In genomic region chr6:4405301-4405700, GRCm38 (mm10) we compare ENCODE assay signal across 26 mouse cellular contexts.
"Had no signal": no experiment of that assay in that cellular context is flagged by ENCODE, and none has a peak within 500 bp of the region (broad histone marks: within the 10 kb centered on the region; RNA-seq: fewer than 3 reads in every experiment).

No protein-coding gene starts in this region.

- ATAC-seq: hindbrain, postnatal 0 days; intestine, embryonic 16.5 days had no signal

- H3K27me3 ChIP-seq: heart, embryonic 13.5 days; heart, embryonic 15.5 days; hindbrain, embryonic 13.5 days; hindbrain, embryonic 15.5 days; kidney, embryonic 15.5 days; limb, embryonic 12.5 days; liver, embryonic 13.5 days; liver, embryonic 15.5 days had no signal

- H3K4me3 ChIP-seq: heart, adult 2 months; heart, embryonic 13.5 days; heart, embryonic 15.5 days; hindbrain, embryonic 13.5 days; hindbrain, embryonic 15.5 days; kidney, embryonic 15.5 days; left cerebral cortex, adult 2 months; limb, embryonic 10.5 days; limb, embryonic 12.5 days; liver, embryonic 13.5 days; liver, embryonic 15.5 days had no signal

- H3K9me3 ChIP-seq: heart, embryonic 13.5 days; heart, embryonic 15.5 days; hindbrain, embryonic 13.5 days; hindbrain, embryonic 15.5 days; kidney, embryonic 15.5 days; limb, embryonic 10.5 days; limb, embryonic 12.5 days; liver, embryonic 13.5 days; liver, embryonic 15.5 days had no signal

- H3K36me3 ChIP-seq: heart, embryonic 13.5 days; heart, embryonic 15.5 days; hindbrain, embryonic 13.5 days; hindbrain, embryonic 15.5 days; kidney, embryonic 15.5 days; limb, embryonic 10.5 days; limb, embryonic 12.5 days; liver, embryonic 13.5 days; liver, embryonic 15.5 days had no signal

- H3K4me1 ChIP-seq: heart, embryonic 15.5 days; hindbrain, embryonic 13.5 days; hindbrain, embryonic 15.5 days; kidney, embryonic 15.5 days; limb, embryonic 10.5 days; limb, embryonic 12.5 days; liver, embryonic 13.5 days; liver, embryonic 15.5 days had no signal

- H3K27ac ChIP-seq: heart, adult 2 months; heart, embryonic 13.5 days; heart, embryonic 15.5 days; hindbrain, embryonic 13.5 days; hindbrain, embryonic 15.5 days; hindbrain, postnatal 0 days; kidney, embryonic 15.5 days; kidney, postnatal 0 days; left cerebral cortex, adult 2 months; limb, embryonic 10.5 days; limb, embryonic 12.5 days; liver, embryonic 13.5 days; liver, embryonic 15.5 days had no signal

- DNase-seq: gastrocnemius, postnatal 14 days; gastrocnemius, postnatal 36 days; heart, adult 2 months; heart, postnatal 14 days; heart, postnatal 36 days; kidney, adult 11 months; kidney, adult 2 months; kidney, adult 9 months; kidney, postnatal 14 days; kidney, postnatal 36 days; liver; liver, embryonic 13.5 days had no signal

- H3K4me2 ChIP-seq: heart, embryonic 11.5 days; heart, embryonic 13.5 days; heart, embryonic 15.5 days; hindbrain, embryonic 13.5 days; hindbrain, embryonic 15.5 days; kidney, embryonic 15.5 days; limb, embryonic 12.5 days; liver, embryonic 11.5 days; liver, embryonic 13.5 days; liver, embryonic 15.5 days had no signal

- H3K9ac ChIP-seq: heart, embryonic 13.5 days; heart, embryonic 15.5 days; hindbrain, embryonic 13.5 days; hindbrain, embryonic 15.5 days; kidney, embryonic 15.5 days; limb, embryonic 12.5 days; liver, embryonic 13.5 days; liver, embryonic 15.5 days had no signal
